In the genomic region with DNA sequence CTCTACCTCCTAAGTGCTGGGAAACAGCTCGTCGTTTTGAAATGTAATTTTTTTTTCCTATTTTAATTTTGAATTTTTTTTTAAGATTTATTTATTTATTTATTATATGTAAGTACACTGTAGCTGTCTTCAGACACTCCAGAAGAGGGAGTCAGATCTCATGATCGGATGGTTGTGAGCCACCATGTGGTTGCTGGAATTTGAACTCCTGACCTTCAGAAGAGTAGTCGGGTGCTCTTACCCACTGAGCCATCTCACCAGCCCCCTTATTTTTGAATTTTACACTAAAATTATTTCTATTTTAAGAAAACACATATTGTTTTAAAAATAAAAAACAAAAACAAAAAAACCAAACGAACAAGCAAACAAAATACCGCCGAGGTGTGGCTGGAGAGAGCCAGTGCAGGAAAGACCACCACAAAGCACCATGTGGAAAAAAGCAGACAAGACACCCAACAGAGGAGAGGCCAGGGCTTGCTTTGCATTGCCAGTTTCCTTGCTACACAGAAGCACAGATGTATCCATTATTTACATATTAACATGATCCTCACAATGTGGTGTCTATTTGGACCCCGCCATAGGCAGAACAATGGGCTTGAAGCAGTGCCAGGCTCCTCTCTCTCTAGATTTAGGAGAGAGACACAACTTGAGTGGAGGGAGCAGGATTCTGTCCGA, we compare ENCODE assay signal across 10 mouse cellular contexts. TPM values are rescaled to one million over a fixed set of nuclear protein-coding genes. Genes with fewer than 3 reads are reported as not detected.
DNase-seq lines count a peak whose midpoint lies in the region; ATAC-seq lines count a peak whose summit lies in the region.
"Had no signal": no experiment of that assay in that cellular context is flagged by ENCODE, and none has a peak within 500 bp of the region (broad histone marks: within the 10 kb centered on the region; RNA-seq: fewer than 3 reads in every experiment).

No protein-coding gene starts in this region.

- H3K4me2 ChIP-seq in limb, embryonic 11.5 days (ENCODE audit: low read depth, severe bottlenecking): peak overlapping the region; percentile 33
- H3K4me2 ChIP-seq: heart, embryonic 11.5 days had no signal

- WGBS in limb, embryonic 11.5 days: 49% methylated on average over 9 of the region's 9 CpGs

- no peaks in the 10 kb centered on the region for H3K36me3 ChIP-seq in limb, embryonic 11.5 days (ENCODE audit: control insufficient read depth, insufficient read depth, low read length)

- H3K4me1 ChIP-seq in limb, embryonic 11.5 days (ENCODE audit: control insufficient read depth, insufficient read depth, low read length): peaks cover 5% of the 10 kb centered on the region; the same call in 1 of the 2 replicates

- no peak for DNase-seq in frontal cortex, adult 2 months (ENCODE audit: extremely low spot score in 1 of 2, low spot score in 1 of 2)
- peak; percentile 75 for DNase-seq in right cerebral cortex, postnatal 4 days
- DNase-seq in right cerebral cortex, adult 18-20 months: no peak
- DNase-seq in limb, embryonic 11.5 days (ENCODE audit: low spot score): no peak
- peak; percentile 56 for DNase-seq in retina, postnatal 1 day
- no peak for DNase-seq in cerebellum, adult 9-11 months
- DNase-seq in ovary, postnatal 14 days (ENCODE audit: low spot score): no peak
- DNase-seq: thymus, postnatal 36 days had no signal

- peak overlapping the region; percentile 3; the same call in 1 of the 2 replicates for H3K4me3 ChIP-seq in limb, embryonic 11.5 days (ENCODE audit: low read depth, low read length)

- no peaks in the 10 kb centered on the region for H3K9me3 ChIP-seq in limb, embryonic 11.5 days (ENCODE audit: control insufficient read depth, low read length)

- no peaks in the 10 kb centered on the region for H3K27me3 ChIP-seq in limb, embryonic 11.5 days (ENCODE audit: control insufficient read depth, insufficient read depth, low read length)

- peak overlapping the region; percentile 37 for H3K9ac ChIP-seq in limb, embryonic 11.5 days (ENCODE audit: low read length)

- peak; percentile 30; the same call in 1 of the 2 replicates for ATAC-seq in frontal cortex, adult (ENCODE audit: low TSS enrichment)
- peak; percentile 73; the same call in 1 of the 2 replicates for ATAC-seq in limb, embryonic 11.5 days (ENCODE audit: insufficient number of reproducible peaks, low FRiP score, low TSS enrichment, low read depth)

- 0 out of 2 replicates have a peak overlapping the region, but pooled peaks have one; percentile 18 for H3K27ac ChIP-seq in limb, embryonic 11.5 days (replicated peaks; ENCODE audit: low read depth, low read length)

RNA-seq across cellular contexts. Expression of a gene that starts 0.6 kb away (rescaled TPM):
- 315 and 327 TPM in 2 replicates for polyA plus RNA-seq in frontal cortex, adult 2 months (2012; rRNA removed)
- 14.7 and 15.7 TPM in 2 replicates for polyA plus RNA-seq in limb, embryonic 11.5 days (2014; fragmentation: Nextera tagmentation; extraction: Ambion mirVana)

RNA-seq across cellular contexts. Expression of a gene that starts 23.9 kb away (rescaled TPM):
- 128 and 130 TPM in 2 replicates for polyA plus RNA-seq in frontal cortex, adult 2 months (2012; rRNA removed)
- polyA plus RNA-seq in limb, embryonic 11.5 days (2014; fragmentation: Nextera tagmentation; extraction: Ambion mirVana): 55.5 and 73.6 TPM in 2 replicates

RNA-seq across cellular contexts. Expression of a gene that starts 53.6 kb away (rescaled TPM):
- 38.5 and 45.8 TPM in 2 replicates for polyA plus RNA-seq in frontal cortex, adult 2 months (2012; rRNA removed)
- polyA plus RNA-seq in limb, embryonic 11.5 days (2014; fragmentation: Nextera tagmentation; extraction: Ambion mirVana): 197 and 238 TPM in 2 replicates

Comparison
In these comparisons a context has a peak if more than half of its experiments do, and no peak if none do; other contexts are left out.
1. DNase-seq: peak in right cerebral cortex, postnatal 4 days (single experiment) and retina, postnatal 1 day (single experiment); none in frontal cortex, adult 2 months (0 of 2), right cerebral cortex, adult 18-20 months (single experiment), limb, embryonic 11.5 days (single experiment), cerebellum, adult 9-11 months (single experiment) and ovary, postnatal 14 days (single experiment).
2. RNA of a gene that starts 0.6 kb away (polyA plus RNA-seq): 315 to 327 TPM in frontal cortex, adult 2 months; 14.7 to 15.7 TPM in limb, embryonic 11.5 days; every median in the first group is over 10 times any median in the second.